Mouse (Mus musculus): ENCODE results near the gene Mrc1.

DNA sequence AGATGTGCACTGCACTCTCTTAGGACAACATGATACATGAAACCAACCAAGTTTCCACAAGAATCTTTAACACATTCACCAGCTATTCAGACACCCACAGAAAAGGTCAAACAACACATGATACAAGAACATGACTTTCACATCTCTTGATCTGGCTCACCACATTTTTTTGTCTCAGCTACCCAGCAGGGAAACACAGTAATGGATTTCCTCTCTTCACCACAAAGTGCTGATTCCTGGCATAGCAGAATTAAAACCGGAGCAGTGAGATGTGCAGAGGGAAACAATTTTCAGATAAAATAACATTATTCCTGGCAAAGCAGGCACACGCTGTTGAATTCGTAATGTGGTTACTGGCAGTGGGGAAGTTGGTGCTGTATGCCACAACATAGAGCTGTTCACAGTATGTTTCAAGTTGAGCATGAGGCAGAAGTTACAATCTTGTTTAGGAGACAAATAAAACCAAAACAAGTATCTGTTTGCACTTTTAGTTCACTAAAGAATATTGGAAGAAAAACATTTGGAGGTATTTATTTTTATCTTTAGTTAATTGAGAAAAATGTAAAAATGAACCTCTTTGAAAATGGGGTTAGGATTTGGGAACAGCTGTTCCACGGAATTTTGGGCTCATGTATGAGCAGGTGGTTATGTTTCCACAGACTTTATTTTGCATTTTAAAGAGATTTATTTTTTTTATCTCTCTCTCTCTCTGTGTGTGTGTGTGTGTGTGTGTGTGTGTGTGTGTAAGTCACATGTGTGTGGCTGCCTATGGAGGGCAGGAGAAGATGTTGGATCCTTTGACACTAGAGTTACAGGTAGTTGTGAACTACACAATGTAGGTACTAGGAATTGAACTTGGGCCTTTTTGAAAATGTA, 83.6 kb downstream of the Mrc1 start:
- no peak for TF ChIP-seq CTCF (IDR thresholded peaks at IDR 0.05; ENCODE audit: borderline replicate concordance, insufficient read depth, low read depth, low read length)
- TF ChIP-seq POLR2A (IDR thresholded peaks at IDR 0.05; ENCODE audit: borderline replicate concordance, insufficient read depth, low read length): no peak

All from cerebellum, adult 2 months (tissue).